Mouse (Mus musculus) liver, embryonic 16.5 days (tissue): ENCODE data around the gene Cx3cr1. TPM values are rescaled to one million over a fixed set of nuclear protein-coding genes. Genes with fewer than 3 reads are reported as not detected.

Source experiments
- ATAC-seq: fragments of 200-750 bp; cut with Nextera tagmentation; 2 replicates; pipeline ENCODE4 v1.8.0; 2017; ENCODE audit warnings: low read depth, mild to moderate bottlenecking, moderate number of reproducible peaks, moderate library complexity
- H3K27ac ChIP-seq: fragments of 300-500 bp; sonication (generic); 2 replicates; pipeline ENCODE4 v1.5.1; 2014; ENCODE audit warnings: mild to moderate bottlenecking, low read length
- H3K27me3 ChIP-seq: fragments of 300-500 bp; sonication (generic); 2 replicates; pipeline ENCODE4 v1.6.1; 2014; ENCODE audit warnings: low read depth, low read length, mixed read lengths; ENCODE audit not compliant: control insufficient read depth, insufficient read depth
- H3K36me3 ChIP-seq: fragments of 300-500 bp; sonication (generic); 2 replicates; pipeline ENCODE4 v1.6.1; 2014; ENCODE audit warnings: mild to moderate bottlenecking; ENCODE audit not compliant: control insufficient read depth, insufficient read depth
- H3K4me1 ChIP-seq: fragments of 300-500 bp; sonication (generic); 2 replicates; pipeline ENCODE4 v1.6.1; 2014; ENCODE audit warnings: low read depth, low read length, mixed read lengths; ENCODE audit not compliant: control insufficient read depth
- H3K4me2 ChIP-seq: fragments of 300-500 bp; sonication (generic); 2 replicates; pipeline ENCODE4 v1.6.1; 2014; ENCODE audit warnings: low read depth, low read length, mixed read lengths
- H3K4me3 ChIP-seq: fragments of 300-500 bp; sonication (generic); 2 replicates; pipeline ENCODE4 v1.5.1; 2014; ENCODE audit warnings: low read depth, mild to moderate bottlenecking, low read length
- H3K9ac ChIP-seq: fragments of 300-500 bp; sonication (generic); 2 replicates; pipeline ENCODE4 v1.6.1; 2014; ENCODE audit warnings: low read depth, low read length
- H3K9me3 ChIP-seq: fragments of 300-500 bp; sonication (generic); replicated peaks from 2 replicates; pipeline ENCODE4 v1.6.1; 2016; ENCODE audit warnings: low read length; ENCODE audit not compliant: control insufficient read depth
- WGBS: fragments of 180-500 bp; shearing (Covaris S2); extraction: QIAGEN DNeasy Blood & Tissue Kit; methylation state at CpG from one replicate; pipeline ENCODE4 v1.1.7; 2014; ENCODE audit not compliant: insufficient replicate concordance; 5-methylcytosine and 5-hydroxymethylcytosine counted together
- polyA plus RNA-seq: library from polyadenylated mRNA; unstranded; fragments of >200 nt; fragmentation: Nextera tagmentation; extraction: Ambion mirVana; gene quantifications from 2 replicates; pipeline ENCODE4 v1.2.1, GENCODE M21; 2015

Gene Cx3cr1
- polyA plus RNA-seq, 1 experiment from 2014 or later = 3.2 TPM

- WGBS = 61% methylated on average over 3 of the region's 3 CpGs
- H3K9ac ChIP-seq = no peak overlapping the region
Observed at GRCm38 (mm10) chr9:119965186-119965585, 104.5 kb downstream of the Cx3cr1 start.

DNA sequence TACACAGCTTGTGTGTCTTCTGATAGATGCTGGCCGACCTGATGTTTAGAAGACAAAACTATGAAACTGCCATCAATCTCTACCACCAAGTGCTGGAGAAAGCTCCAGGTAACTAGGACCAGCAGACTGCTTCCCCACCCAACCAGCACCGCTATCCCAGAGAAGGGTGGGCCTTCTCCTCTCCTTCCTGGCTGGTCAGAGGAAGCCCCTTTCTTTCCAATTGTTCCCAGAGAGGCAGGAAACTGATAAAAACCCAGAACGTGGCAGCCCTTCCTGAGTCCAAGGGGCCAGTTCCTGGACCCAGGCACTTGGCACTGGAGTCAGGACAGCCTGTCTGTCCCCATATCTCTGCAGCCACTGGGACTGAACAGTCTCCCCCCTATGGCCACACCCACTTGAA, 105.5 kb downstream of the Cx3cr1 start:
- Histone ChIP-seq H3K27ac (no peak overlapping the region), H3K27me3 (no peaks in the 10 kb centered on the region), H3K9ac (no peak overlapping the region), H3K4me3 (no peak overlapping the region), H3K4me2 (no peak overlapping the region), H3K9me3 (no peaks in the 10 kb centered on the region), H3K36me3 (no peaks in the 10 kb centered on the region), H3K4me1 (no peaks in the 10 kb centered on the region; the same call in 1 of the 2 replicates)
- 35% methylated on average over 3 of the region's 3 CpGs for WGBS
- ATAC-seq = no peak

More at GRCm38 (mm10) chr9:119965186-119965585, 104.5 kb downstream of the Cx3cr1 start:
- Histone ChIP-seq H3K27me3 (no peaks in the 10 kb centered on the region), H3K4me2 (no peak overlapping the region), H3K9me3 (no peaks in the 10 kb centered on the region), H3K4me1 (no peaks in the 10 kb centered on the region; the same call in none of the 2 replicates), H3K4me3 (no peak overlapping the region), H3K27ac (no peak overlapping the region), H3K36me3 (no peaks in the 10 kb centered on the region)
- no peak for ATAC-seq

DNA sequence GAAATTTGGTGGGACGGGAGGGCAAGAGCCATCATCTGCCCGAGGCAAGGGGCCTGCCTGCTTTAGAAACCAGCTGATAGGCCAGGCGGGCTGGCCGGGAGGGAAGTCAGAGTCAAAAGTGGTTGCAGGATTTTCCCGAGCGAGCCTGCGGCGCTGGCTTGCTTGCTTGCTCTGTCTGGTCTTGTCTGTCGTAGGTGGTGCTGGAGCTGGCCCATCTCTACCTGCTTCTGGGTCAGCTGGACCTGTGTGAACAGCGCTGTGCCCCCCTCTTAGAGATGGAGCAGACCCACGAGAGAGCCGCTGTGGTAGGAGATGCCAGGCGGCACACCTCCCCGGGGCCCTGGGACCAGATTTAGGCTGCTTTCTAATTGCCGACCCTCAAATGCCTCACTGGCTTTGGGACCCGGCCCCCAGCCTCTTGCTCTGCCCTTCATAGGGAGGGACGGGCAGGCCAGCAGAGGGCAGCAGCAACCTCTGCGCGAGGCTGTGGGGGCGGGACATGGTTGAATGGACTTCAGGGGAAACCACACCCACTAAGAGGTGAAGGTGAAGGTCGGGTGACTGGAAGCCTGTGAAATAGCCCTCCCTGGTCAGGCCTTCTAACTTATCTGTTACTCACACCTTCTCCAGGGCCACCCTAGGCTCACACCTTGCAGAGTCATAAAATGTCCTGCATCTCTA, 106.6 kb downstream of the Cx3cr1 start:
- H3K4me3 ChIP-seq = no peak overlapping the region
- 15% methylated on average over 21 of the region's 21 CpGs for WGBS
- H3K4me1 ChIP-seq = no peaks in the 10 kb centered on the region; the same call in 1 of the 2 replicates
- no peaks in the 10 kb centered on the region for H3K27me3 ChIP-seq
- H3K9ac ChIP-seq = no peak overlapping the region
- H3K27ac ChIP-seq = no peak overlapping the region
- no peaks in the 10 kb centered on the region for H3K9me3 ChIP-seq
- H3K4me2 ChIP-seq = no peak overlapping the region
- ATAC-seq = peak; percentile 75
- H3K36me3 ChIP-seq = no peaks in the 10 kb centered on the region

DNA sequence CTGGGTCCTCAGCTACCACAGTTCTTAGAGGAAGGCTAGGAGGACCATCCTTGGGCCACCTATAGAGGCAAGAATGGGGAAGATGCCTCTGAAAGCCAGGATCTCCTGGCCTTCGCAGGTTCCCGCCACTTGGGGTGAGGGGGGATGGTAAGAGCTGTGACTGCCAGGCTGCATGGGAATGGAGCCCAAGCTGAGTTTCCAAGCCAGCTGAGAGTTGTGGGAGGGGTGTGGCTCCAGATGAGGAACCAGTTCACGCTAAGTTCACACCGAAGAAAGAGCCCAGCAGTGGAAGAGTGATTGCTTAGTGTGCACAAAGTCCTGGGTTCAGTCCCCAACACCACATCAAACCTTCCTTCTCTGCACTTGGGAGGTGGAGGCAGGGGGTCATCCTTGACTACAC, 107.5 kb downstream of the Cx3cr1 start:
- Histone ChIP-seq H3K9me3 (no peaks in the 10 kb centered on the region), H3K27me3 (no peaks in the 10 kb centered on the region), H3K9ac (no peak overlapping the region), H3K27ac (no peak overlapping the region), H3K4me2 (no peak overlapping the region), H3K4me3 (no peak overlapping the region), H3K36me3 (no peaks in the 10 kb centered on the region), H3K4me1 (no peaks in the 10 kb centered on the region; the same call in 1 of the 2 replicates)
- no peak for ATAC-seq
- WGBS = 54% methylated on average over 4 of the region's 4 CpGs

DNA sequence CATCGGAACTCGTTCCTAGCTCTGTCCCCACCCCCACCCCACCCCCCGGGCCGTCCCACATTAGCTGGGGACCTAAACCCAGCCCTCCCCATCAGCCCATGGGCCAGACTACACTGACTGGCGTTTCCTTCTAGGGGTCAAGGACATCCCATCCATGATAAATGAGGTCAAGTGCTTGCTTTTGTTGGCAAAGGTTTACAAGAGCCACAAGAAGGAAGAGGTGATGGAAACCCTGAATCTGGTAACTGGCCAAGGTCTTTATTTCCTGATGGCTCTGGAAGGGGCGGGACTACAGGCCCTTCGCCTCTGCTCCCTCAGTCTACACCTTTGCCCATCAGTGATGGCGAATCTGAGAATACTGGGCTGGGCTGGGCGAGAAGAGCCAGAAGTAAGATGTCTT, 110.8 kb downstream of the Cx3cr1 start:
- Histone ChIP-seq H3K4me3 (no peak overlapping the region), H3K27me3 (no peaks in the 10 kb centered on the region), H3K9ac (no peak overlapping the region), H3K36me3 (no peaks in the 10 kb centered on the region), H3K9me3 (no peaks in the 10 kb centered on the region), H3K27ac (no peak overlapping the region), H3K4me1 (no peaks in the 10 kb centered on the region; the same call in 1 of the 2 replicates), H3K4me2 (no peak overlapping the region)
- no peak for ATAC-seq
- 50% methylated on average over 9 of the region's 9 CpGs for WGBS

- Histone ChIP-seq H3K9me3 (no peaks in the 10 kb centered on the region), H3K27ac (no peak overlapping the region), H3K4me1 (no peaks in the 10 kb centered on the region), H3K9ac (no peak overlapping the region), H3K27me3 (no peaks in the 10 kb centered on the region), H3K36me3 (no peaks in the 10 kb centered on the region), H3K4me2 (no peak overlapping the region), H3K4me3 (no peak overlapping the region)
- no peak for ATAC-seq
- WGBS = 58% methylated on average over 9 of the region's 9 CpGs
Observed at GRCm38 (mm10) chr9:119951388-119951787, 118.3 kb downstream of the Cx3cr1 start.

GRCm38 (mm10) chr9:119950434-119950833, 119.2 kb downstream of the Cx3cr1 start:
- H3K4me2 ChIP-seq = no peak overlapping the region
- no peaks in the 10 kb centered on the region for H3K27me3 ChIP-seq
- no peaks in the 10 kb centered on the region for H3K9me3 ChIP-seq
- H3K4me3 ChIP-seq = no peak overlapping the region
- H3K9ac ChIP-seq = no peak overlapping the region
- no peaks in the 10 kb centered on the region for H3K4me1 ChIP-seq
- 52% methylated on average over 6 of the region's 6 CpGs for WGBS
- no peak overlapping the region for H3K27ac ChIP-seq
- no peaks in the 10 kb centered on the region for H3K36me3 ChIP-seq
- ATAC-seq = no peak

DNA sequence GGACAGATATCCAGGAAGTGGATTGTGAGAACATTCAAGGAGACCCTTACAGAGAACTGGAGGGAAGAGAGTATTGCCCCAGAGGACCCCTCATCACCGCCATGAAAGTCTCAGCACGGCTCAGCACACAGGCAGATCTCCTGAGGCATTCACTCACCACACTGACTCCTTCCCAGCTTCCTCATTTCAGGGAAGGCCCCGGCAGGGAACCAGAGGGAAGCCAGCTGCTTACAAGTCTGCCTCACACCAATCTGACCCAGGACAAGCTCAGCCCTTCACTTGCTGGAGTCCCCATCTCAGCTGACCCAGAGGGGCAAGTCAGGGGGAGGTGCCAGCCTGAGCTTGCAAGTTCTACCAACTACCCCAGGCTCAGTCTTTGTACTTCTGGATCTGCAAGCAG, 120.9 kb downstream of the Cx3cr1 start:
- Histone ChIP-seq H3K4me3 (no peak overlapping the region), H3K36me3 (no peaks in the 10 kb centered on the region), H3K27ac (no peak overlapping the region), H3K4me1 (no peaks in the 10 kb centered on the region), H3K9me3 (no peaks in the 10 kb centered on the region), H3K9ac (no peak overlapping the region), H3K27me3 (no peaks in the 10 kb centered on the region), H3K4me2 (no peak overlapping the region)
- ATAC-seq = no peak
- 2% methylated on average over 3 of the region's 3 CpGs for WGBS

DNA sequence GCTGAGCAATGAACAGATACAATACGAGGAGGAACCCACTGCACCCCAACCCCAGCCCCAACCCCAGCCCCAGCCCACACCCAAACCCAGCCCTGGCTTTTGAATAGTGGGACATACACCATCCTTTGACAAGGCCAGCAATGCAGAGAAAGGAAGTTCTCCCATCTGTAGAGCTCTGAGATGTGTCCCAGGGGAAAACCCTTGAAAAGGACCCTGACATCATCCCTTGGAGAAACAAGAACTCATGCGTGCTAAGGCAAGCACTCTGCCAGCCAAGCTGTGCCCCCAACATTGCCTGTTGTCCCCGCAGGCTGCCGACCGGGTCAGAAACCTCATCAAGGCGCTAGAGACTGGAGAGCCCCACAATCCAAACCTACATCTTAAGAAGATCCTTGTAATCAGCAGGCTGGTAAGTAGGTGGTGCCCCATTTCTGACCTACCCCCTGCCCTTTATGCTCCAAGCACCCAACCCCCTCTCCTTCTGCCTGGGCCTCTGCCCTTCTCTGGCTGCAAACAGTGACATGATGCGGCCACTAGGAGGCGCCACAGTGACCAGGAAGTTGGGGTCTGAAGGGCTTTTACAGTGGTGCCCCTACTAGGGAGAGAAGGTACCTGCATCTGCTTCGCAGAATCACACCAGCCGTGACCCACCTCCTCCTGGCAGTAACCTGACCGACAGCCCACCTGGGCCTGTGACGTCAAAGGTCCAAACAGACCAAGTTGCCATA, 124.3 kb downstream of the Cx3cr1 start:
- 65% methylated on average over 12 of the region's 12 CpGs for WGBS
- H3K36me3 ChIP-seq = no peaks in the 10 kb centered on the region
- H3K4me2 ChIP-seq = no peak overlapping the region
- H3K4me1 ChIP-seq = no peaks in the 10 kb centered on the region
- no peaks in the 10 kb centered on the region for H3K27me3 ChIP-seq
- ATAC-seq = no peak
- no peak overlapping the region for H3K4me3 ChIP-seq
- H3K9ac ChIP-seq = no peak overlapping the region
- no peaks in the 10 kb centered on the region for H3K9me3 ChIP-seq
- no peak overlapping the region for H3K27ac ChIP-seq
